Mouse (Mus musculus) heart, postnatal 36 days (tissue): ENCODE measurements around the gene Elf2. TPM values are rescaled to one million over a fixed set of nuclear protein-coding genes. Genes with fewer than 3 reads are reported as not detected.
"Not testable (repeated sequence)": the region's sequence is repeated elsewhere in the genome, so short reads cannot be mapped to it uniquely, and the experiment has no call there.

Experiments
- DNase-seq, 2 experiments: peaks; one replicate each; pipeline ENCODE4 v3.0.0; 2021 to 2022
- intact Hi-C: fragments of 180-260 bp; cut with DNase I; formaldehyde crosslinking; loops from one replicate; pipeline ENCODE4 v1.15.1; 2025
- microRNA-seq, 2 experiments: library from miRNA; unstranded; fragments of <30 nt; microRNA quantifications; one replicate each; pipeline ENCODE4 v1.2.0; 2021; ENCODE audit warnings: borderline number of aligned reads in 2 of 2
- total RNA-seq, 2 experiments: library from RNA; stranded (reverse); gene quantifications; 2 replicates each; pipeline ENCODE4 v1.2.3; 2021

Elf2 gene
- total RNA-seq, 2 experiments from 2014 or later, result 53.8 to 62.2 TPM

DNA sequence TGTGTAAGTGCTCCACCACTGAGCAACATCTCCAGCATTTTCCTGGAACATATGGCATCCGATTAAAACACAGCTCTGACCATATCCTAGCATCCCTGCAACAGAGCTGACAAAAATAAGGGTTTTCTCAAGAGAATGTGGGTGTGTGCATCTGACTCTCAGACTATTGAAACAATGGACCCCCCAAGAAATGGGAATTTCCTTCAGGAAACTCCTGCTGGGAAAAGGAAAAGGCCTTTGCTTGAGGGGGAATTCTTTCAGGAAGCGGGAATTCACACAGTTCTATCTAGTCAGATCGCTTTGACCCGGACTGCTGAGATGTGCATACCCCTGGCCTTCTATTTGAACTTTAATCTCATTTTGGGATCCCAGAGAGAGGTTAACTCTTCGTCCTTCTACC is 116.9 kb downstream of the Elf2 start:
- intact Hi-C loops, result loop anchor here (1.0 kb wide), 1 partner anchor 26 kb away; no protein-coding TSS in a partner anchor
- no peak for DNase-seq

GRCm38 (mm10) chr3:51222834-51223460 is 117.5 kb downstream of the Elf2 start:
- no peak for DNase-seq
- intact Hi-C loops, result loop anchor here (1.0 kb wide), 1 partner anchor 26 kb away; no protein-coding TSS in a partner anchor

- intact Hi-C loops, result no loop called here
- DNase-seq, result no peak
Observed at GRCm38 (mm10) chr3:51222302-51222701, 118.2 kb downstream of the Elf2 start.

DNA sequence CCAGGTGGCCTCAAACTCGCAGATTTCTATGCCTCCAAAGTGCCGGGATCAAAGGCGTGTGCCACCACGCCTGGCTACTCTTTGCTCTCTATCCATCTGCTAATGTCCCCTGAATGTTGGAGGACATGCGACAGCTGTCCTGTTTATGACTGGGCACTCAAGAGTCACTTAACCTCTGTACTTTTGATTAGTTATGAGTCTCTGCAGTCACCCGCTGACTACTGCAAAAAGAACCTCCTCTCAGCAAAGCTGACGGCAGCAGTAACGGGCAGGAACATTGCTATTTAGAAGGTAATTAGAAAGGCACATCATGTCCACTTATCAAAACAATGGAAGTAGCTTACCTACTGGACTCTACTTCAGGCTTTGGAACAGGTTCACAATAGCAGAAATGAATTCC is 118.6 kb downstream of the Elf2 start:
- DNase-seq, result no peak
- intact Hi-C loops, result no loop called here

- intact Hi-C loops, result no loop called here
- no peak for DNase-seq
Observed at GRCm38 (mm10) chr3:51220846-51221245, 119.6 kb downstream of the Elf2 start.

- DNase-seq, result no peak
- intact Hi-C loops, result no loop called here
Observed at GRCm38 (mm10) chr3:51219213-51219612, 121.2 kb downstream of the Elf2 start.

GRCm38 (mm10) chr3:51218385-51218784 is 122.1 kb downstream of the Elf2 start:
- DNase-seq, intact Hi-C loops: not testable (repeated sequence)

GRCm38 (mm10) chr3:51216351-51216750 is 124.1 kb downstream of the Elf2 start:
- intact Hi-C loops, result not testable (repeated sequence)

DNA sequence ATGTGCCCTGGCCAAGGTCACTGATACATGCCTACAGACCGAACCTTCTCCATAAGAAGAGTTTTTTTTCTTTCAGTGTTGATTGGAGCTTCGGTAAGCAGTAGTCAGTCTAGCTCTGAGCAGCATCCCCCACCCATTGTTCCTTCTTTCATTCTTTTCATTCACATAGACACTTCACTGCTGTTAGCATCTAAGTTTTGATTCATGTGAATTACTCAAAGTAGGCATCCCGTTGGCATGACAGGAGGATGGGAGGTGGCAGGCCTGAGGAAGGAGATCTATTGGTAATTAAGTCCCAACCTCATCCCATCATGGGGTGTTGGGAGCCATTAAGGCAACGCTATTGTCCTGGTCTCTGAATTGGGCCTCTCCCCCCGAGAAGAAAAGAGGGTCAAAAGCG is 124.8 kb downstream of the Elf2 start:
- intact Hi-C loops, result no loop called here

More at GRCm38 (mm10) chr3:51216351-51216750, 124.1 kb downstream of the Elf2 start:
- not testable (repeated sequence) for DNase-seq

GRCm38 (mm10) chr3:51213111-51213510 is 127.4 kb downstream of the Elf2 start:
- intact Hi-C loops, result no loop called here
- DNase-seq, result no peak

More for the DNA sequence above, 124.8 kb downstream of the Elf2 start:
- no peak for DNase-seq

DNA sequence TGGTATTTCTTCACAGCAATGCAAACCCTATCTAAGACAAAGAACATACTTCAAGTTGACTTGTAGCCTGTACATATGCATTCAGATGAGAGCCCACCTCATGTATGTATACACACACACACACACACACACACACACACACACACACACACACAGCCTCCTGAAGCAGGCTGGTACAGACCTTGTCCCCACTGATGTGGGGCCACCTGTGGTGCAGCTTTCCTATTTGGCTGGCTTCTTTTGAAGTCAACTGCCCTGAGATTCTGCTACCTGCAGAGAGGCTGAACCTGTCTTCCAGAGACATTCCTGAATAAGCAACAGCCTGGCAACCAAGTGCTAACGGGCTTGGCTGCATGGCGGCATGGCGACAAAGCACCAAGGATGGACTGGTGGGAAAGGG is 130.0 kb downstream of the Elf2 start:
- intact Hi-C loops, result no loop called here

DNA sequence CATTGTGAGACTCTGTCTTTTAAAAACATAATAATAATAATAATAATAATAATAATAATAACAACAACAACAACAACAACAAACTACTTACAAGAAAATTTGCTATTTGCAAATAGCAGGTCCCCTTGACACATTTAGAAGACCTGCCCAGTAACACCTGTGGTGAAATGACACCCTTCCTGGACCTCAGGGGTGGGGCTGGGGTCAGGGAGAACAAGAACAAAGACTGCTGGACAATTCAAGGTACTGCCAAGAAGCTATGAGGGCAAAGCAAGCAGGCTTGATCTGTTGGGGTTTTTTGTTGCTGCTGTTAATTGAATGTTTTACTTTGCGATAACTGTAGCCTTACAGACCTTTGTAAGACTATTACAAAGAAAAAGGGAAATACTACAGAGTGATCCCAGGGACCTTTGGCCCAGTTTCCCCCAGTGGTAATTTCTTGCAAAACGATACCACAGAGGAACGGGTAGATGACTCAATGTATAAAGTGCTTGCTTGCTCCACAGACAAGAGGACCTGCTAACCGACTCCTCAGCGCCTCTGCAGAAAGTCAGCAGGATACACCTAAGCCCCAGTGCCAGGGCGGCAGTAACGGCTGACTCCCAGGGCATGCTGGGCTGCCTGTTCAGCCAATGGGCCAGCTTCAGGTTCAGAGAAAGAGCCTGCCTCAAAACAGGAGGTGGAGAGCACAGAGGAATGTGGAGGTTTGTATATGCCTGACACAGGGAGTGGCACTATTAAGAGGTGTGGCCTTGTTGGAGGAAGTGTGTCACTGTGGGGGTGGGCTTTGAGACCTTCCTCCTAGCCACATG is 130.8 kb downstream of the Elf2 start:
- no peak for DNase-seq
- intact Hi-C loops, result no loop called here

More for the DNA sequence above, 130.0 kb downstream of the Elf2 start:
- DNase-seq, result no peak

DNA sequence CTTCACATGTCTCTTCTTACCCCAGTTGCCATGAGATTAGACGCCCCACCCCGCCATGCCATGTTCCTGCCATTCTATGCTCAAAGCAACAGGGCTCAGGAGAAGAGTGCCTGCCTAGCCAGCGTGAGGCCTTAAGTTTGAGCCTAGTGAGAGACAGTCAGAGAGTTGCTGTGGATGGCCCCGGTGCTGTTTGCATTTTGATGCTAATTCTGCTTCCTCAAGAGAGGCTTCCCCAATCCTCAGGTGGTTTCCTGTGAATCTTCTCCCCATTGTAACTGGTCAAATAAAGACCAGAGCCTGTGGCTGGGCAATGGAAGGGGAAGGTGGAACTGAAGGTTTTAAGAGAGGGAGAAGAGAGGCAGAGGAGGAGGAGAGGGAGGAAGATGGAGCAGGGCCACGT is 131.8 kb downstream of the Elf2 start:
- DNase-seq, result no peak
- intact Hi-C loops, result no loop called here

DNA sequence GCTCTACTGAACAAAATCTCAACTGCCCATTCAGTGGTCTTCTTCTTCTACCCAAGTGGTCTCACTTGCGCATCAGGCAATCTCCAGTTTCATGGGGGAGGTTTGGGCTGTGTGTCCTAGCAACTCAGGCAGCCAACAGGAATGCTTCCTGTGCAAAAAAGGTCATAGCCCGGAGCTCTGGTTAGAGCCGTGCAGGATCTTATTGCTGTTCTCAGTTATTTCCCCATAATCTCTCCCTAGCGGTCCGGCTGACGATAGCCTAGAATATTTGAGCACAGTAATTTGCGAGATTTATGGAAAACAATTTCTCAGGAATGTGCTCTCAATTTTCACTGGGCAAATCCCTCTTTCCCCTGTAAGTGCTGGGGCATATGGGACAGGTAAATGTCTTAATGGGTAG is 133.9 kb downstream of the Elf2 start:
- intact Hi-C loops, result no loop called here

GRCm38 (mm10) chr3:51204897-51205296 is 135.6 kb downstream of the Elf2 start:
- DNase-seq, result no peak
- intact Hi-C loops, result no loop called here

More for the DNA sequence above, 133.9 kb downstream of the Elf2 start:
- DNase-seq, result no peak

DNA sequence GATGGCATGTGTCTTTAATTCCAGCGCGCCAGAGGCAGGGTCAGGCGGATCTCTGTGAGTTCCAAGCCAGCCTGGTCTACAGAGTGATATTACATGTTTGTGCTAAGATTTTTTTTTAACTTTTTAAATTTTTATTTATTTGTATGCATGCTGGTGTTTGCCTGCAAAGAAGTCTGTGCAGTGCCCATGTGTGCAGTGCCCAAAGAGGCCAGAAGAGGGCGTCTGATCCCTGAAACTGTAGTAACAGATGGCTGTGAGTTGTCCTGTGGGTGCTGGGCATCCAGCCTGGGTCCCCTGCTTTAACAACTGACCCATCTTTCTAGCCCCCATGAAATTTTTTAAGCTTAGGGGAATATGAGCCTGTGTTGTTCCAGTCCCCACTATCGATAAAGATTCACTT is 136.0 kb downstream of the Elf2 start:
- intact Hi-C loops, result no loop called here
- DNase-seq, result no peak

DNA sequence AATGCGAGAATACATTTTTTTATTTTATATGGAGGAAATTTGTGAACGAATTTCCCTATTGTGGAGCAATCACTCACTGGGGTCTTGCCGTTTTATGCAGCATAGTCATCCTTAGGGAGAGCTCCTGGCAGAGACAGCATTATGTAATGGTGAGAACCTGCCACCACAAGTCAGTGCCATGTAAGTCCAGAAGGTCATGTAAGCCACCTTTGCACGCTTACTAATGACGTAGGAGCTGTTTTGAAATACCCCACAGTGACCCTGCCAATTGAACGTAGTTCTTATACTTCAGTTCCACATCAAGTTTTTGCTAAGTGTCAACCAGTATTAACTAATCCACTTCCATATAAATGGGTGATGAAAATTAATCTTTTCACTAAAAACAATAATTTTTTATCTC is 136.6 kb downstream of the Elf2 start:
- intact Hi-C loops, result no loop called here
- no peak for DNase-seq

Small RNA genes within 50 kb of the gene (microRNA-seq; reads per million reads assigned to microRNA genes)
- gene Gm24282, result 0 reads per million in 2 experiments

Other genes starting within 250 kb of the Elf2 start
- 10 to 100 TPM; 33.6 to 35.1 TPM for gene Noct, start 116.2 kb downstream of the Elf2 start, total RNA-seq
- under 1 TPM in 1 of 2 experiments, not detected in 1; 0.33 TPM for gene Mgarp, start 56.1 kb upstream of the Elf2 start, total RNA-seq
- 1,000 to 10,000 TPM; 1,613 to 1,736 TPM for gene Ndufc1, start 68.3 kb upstream of the Elf2 start, total RNA-seq
- gene Naa15, start 74.5 kb upstream of the Elf2 start, total RNA-seq, result 10 to 100 TPM; 42.8 to 48.4 TPM
- gene Rab33b, start 143.3 kb upstream of the Elf2 start, total RNA-seq, result 10 to 100 TPM; 10.8 to 11.5 TPM
- 10 to 100 TPM; 57.2 to 62.0 TPM for gene Setd7, start 220.2 kb upstream of the Elf2 start, total RNA-seq